Mouse (Mus musculus) kidney, adult 8-10 months (tissue): ENCODE measurements around the gene Igf2bp2.

Experiments
- DNase-seq, 2 experiments: peaks; one replicate each; pipeline ENCODE4 v3.0.0; 2022

Igf2bp2 gene

DNA sequence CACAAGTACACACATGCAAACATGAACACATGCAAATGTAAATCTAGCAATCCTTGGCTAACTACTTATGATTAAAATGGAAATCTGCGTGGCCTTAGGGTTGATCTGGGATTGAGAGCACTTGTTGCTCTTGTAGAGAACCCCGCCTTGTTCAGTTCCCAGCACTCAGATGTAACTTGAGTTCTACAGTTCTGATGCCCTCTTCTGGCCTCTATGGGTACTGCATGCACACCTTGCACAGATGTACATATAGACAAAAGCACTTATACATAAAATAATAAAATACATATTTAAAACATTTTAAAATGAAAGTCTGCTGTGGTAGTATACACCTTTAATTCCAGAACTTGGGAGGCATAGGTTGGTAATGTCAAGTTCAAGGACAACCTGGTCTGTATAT is 141.0 kb downstream of the Igf2bp2 start:
- DNase-seq = no peak

DNA sequence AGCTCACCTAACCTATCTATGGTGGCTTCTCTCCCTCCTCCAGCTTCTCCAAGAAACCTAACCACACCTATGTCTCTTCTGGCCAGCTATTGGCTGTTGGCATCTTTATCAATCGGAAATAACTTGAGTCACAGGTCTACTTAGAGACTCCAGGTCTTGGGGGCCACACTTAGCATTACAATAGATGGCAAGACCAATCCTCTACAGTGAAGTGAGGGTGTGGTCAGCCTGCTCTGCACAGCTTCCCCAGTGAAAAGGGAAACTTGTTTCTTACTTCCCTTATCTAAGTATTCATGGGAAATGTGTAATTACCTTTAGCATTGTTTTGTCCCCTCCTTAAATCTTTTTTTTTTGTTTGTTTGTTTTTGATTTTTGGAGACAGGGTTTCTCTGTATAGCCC is 147.5 kb downstream of the Igf2bp2 start:
- DNase-seq = no peak

DNA sequence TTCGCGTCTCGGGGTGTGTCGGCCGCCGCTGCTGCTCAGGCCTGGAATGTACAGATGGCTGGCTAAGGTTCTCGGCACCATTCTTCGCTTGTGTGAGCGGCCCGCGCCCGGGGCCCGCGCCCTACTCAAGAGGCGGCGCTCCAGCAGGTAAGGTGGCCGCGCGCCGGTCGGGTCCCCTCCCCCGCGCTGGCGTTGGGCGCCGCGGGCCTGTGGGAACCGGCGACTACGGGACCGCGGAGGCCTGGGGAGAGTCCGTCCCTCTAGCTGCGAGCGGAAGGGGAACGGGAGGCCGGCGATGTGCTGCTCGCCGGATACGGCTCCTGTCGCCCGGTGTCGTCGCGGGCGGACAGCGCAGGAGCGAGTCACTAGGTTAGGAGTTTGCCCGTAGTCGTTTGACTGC is 153.5 kb downstream of the Igf2bp2 start:
- DNase-seq = no peak

DNA sequence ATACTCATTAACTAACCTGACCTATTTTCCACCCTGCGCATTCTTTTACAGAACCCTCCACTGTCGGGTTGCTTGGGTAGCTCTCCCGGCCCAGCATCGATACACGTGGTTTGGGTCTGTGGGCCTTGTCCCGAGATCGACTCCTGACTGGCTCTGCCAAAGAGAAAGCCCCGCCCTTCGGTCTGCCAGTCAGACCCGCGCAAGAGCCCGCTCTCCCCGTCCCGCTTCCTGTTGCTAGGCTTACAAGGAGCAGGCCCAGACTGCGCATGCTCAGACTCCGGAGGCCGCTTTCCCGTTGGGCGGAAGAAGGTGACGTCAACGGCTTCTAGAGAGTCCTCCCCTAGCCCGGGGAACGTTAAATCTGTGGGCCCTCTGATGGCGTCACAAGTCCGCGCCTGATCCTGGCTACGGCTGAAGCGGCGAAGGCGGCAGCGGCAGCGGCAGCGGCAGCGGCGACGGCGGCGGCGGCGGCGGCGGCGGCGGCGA is 154.0 kb downstream of the Igf2bp2 start, which contains the start of gene Senp2:
Gene Senp2, plus strand, starts transcription at position 386 of the 486 bp plus-strand sequence.
- peak; percentile 100 for DNase-seq
